Mouse (Mus musculus): ENCODE results near the gene Fastkd1. TPM values are rescaled to one million over a fixed set of nuclear protein-coding genes. Genes with fewer than 3 reads are reported as not detected.

Gene Fastkd1
- polyA plus RNA-seq (2014; fragmentation: Nextera tagmentation; extraction: Ambion mirVana), result 13.3 and 16.9 TPM in 2 replicates

GRCm38 (mm10) chr2:69712981-69713625 lies at the start of gene Fastkd1:
Gene Fastkd1, minus strand, starts transcription at chr2:69713516.
- Histone ChIP-seq H3K9me3 (ENCODE audit: control insufficient read depth, low read depth, low read length) (no peaks in the 10 kb centered on the region), H3K4me3 (ENCODE audit: low read depth, low read length) (peak within 1 kb of the TSS; percentile 87)

GRCm38 (mm10) chr2:69760980-69761379 lies 47.7 kb upstream of the Fastkd1 start:
- no peaks in the 10 kb centered on the region for H3K4me1 ChIP-seq (ENCODE audit: control insufficient read depth, insufficient read depth, low read length)
- no peak overlapping the region for H3K4me2 ChIP-seq (replicated peaks; ENCODE audit: low read depth, low read length)
- no peaks in the 10 kb centered on the region for H3K36me3 ChIP-seq (ENCODE audit: control insufficient read depth, insufficient read depth, low read length)
- no peak for ATAC-seq (ENCODE audit: insufficient number of reproducible peaks, insufficient read depth, low FRiP score, low read depth)
- H3K9me3 ChIP-seq (ENCODE audit: control insufficient read depth, low read depth, low read length), result no peaks in the 10 kb centered on the region
- H3K4me3 ChIP-seq (ENCODE audit: low read depth, low read length), result no peak overlapping the region
- no peak overlapping the region for H3K27ac ChIP-seq (ENCODE audit: low read length)
- H3K27me3 ChIP-seq (ENCODE audit: control insufficient read depth, insufficient read depth, low read length), result no peaks in the 10 kb centered on the region
- H3K9ac ChIP-seq (replicated peaks; ENCODE audit: low read depth, low read length), result no peak overlapping the region
- WGBS, result 85% methylated on average over 5 of the region's 5 CpGs

More at GRCm38 (mm10) chr2:69712981-69713625, at the start of gene Fastkd1:
- Histone ChIP-seq H3K9ac (replicated peaks; ENCODE audit: low read depth, low read length) (peak within 1 kb of the TSS; percentile 64), H3K36me3 (ENCODE audit: control insufficient read depth, insufficient read depth, low read length) (no peaks in the 10 kb centered on the region), H3K27ac (ENCODE audit: low read length) (peak within 1 kb of the TSS; percentile 66), H3K27me3 (ENCODE audit: control insufficient read depth, insufficient read depth, low read length) (no peaks in the 10 kb centered on the region), H3K4me1 (ENCODE audit: control insufficient read depth, insufficient read depth, low read length) (no peaks in the 10 kb centered on the region), H3K4me2 (replicated peaks; ENCODE audit: low read depth, low read length) (peak within 1 kb of the TSS; percentile 58)
- WGBS, result under 1% methylated on average over 39 of the region's 39 CpGs
- peak; percentile 99 for ATAC-seq (ENCODE audit: insufficient number of reproducible peaks, insufficient read depth, low FRiP score, low read depth)

DNA sequence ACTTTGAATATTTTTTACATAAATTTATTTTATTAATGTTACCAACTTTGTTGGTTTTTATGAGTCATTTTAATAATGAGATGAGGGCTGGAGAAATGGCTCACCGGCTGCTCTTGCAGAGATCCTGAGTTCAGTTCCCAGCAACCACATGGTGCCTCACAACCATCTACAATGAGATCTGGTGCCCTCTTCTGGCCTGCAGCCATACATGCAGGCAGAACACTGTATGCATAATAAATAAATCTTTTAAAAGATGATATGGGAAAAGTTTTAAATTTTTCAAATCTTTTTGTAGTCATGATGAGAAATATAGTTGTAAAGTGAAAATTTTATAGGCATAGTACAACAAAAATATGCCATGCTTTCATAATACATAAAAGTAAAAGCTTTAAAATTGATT lies 31.8 kb upstream of the Fastkd1 start:
- Histone ChIP-seq H3K36me3 (ENCODE audit: control insufficient read depth, insufficient read depth, low read length) (peaks cover 45% of the 10 kb centered on the region), H3K27ac (ENCODE audit: low read length) (no peak overlapping the region), H3K9me3 (ENCODE audit: control insufficient read depth, low read depth, low read length) (no peaks in the 10 kb centered on the region), H3K4me2 (replicated peaks; ENCODE audit: low read depth, low read length) (no peak overlapping the region), H3K4me3 (ENCODE audit: low read depth, low read length) (no peak overlapping the region), H3K4me1 (ENCODE audit: control insufficient read depth, insufficient read depth, low read length) (no peaks in the 10 kb centered on the region), H3K27me3 (ENCODE audit: control insufficient read depth, insufficient read depth, low read length) (no peaks in the 10 kb centered on the region), H3K9ac (replicated peaks; ENCODE audit: low read depth, low read length) (no peak overlapping the region)
- WGBS, result 84% methylated on average over 1 of the region's 1 CpGs
- ATAC-seq (ENCODE audit: insufficient number of reproducible peaks, insufficient read depth, low FRiP score, low read depth), result no peak

DNA sequence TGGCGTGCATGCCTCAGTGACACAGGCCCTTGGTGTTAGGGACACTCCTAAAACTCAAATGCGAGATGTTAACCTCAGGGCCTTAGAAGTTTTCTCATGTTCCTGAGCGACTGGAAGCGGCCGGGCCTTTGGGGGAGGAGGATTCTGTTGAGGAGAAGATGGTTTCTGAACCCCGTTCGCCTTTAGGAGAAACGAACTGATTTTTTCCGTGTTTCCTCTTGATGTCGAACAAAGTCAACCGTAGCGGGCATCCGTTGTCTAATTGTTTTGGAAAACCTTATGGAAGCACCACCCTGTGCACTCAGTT lies 10.2 kb upstream of the Fastkd1 start:
- H3K9me3 ChIP-seq (ENCODE audit: control insufficient read depth, low read depth, low read length), result no peaks in the 10 kb centered on the region
- peak overlapping the region; percentile 64 for H3K4me2 ChIP-seq (replicated peaks; ENCODE audit: low read depth, low read length)
- ATAC-seq (ENCODE audit: insufficient number of reproducible peaks, insufficient read depth, low FRiP score, low read depth), result no peak
- H3K4me1 ChIP-seq (ENCODE audit: control insufficient read depth, insufficient read depth, low read length), result peaks cover 7% of the 10 kb centered on the region; the same call in 1 of the 2 replicates
- no peaks in the 10 kb centered on the region; the same call in 1 of the 2 replicates for H3K36me3 ChIP-seq (ENCODE audit: control insufficient read depth, insufficient read depth, low read length)
- peak overlapping the region; percentile 87 for H3K9ac ChIP-seq (replicated peaks; ENCODE audit: low read depth, low read length)
- peak overlapping the region; percentile 79 for H3K27ac ChIP-seq (ENCODE audit: low read length)
- WGBS, result under 1% methylated on average over 12 of the region's 13 CpGs
- H3K4me3 ChIP-seq (ENCODE audit: low read depth, low read length), result peak overlapping the region; percentile 91
- H3K27me3 ChIP-seq (ENCODE audit: control insufficient read depth, insufficient read depth, low read length), result no peaks in the 10 kb centered on the region

- under 1% methylated on average over 89 of the region's 91 CpGs for whole genome bisulfite sequencing
- peak overlapping the region; percentile 64 for H3K4me2 ChIP-seq (replicated peaks; ENCODE audit: low read depth, low read length)
- peak overlapping the region; percentile 79 for H3K27ac ChIP-seq (ENCODE audit: low read length)
- peak overlapping the region; percentile 87 for H3K9ac ChIP-seq (replicated peaks; ENCODE audit: low read depth, low read length)
- peak; percentile 90 for ATAC-seq (ENCODE audit: insufficient number of reproducible peaks, insufficient read depth, low FRiP score, low read depth)
- no peaks in the 10 kb centered on the region; the same call in 1 of the 2 replicates for H3K36me3 ChIP-seq (ENCODE audit: control insufficient read depth, insufficient read depth, low read length)
- H3K9me3 ChIP-seq (ENCODE audit: control insufficient read depth, low read depth, low read length), result no peaks in the 10 kb centered on the region
- peaks cover 7% of the 10 kb centered on the region; the same call in 1 of the 2 replicates for H3K4me1 ChIP-seq (ENCODE audit: control insufficient read depth, insufficient read depth, low read length)
- no peaks in the 10 kb centered on the region for H3K27me3 ChIP-seq (ENCODE audit: control insufficient read depth, insufficient read depth, low read length)
- peak overlapping the region; percentile 91 for H3K4me3 ChIP-seq (ENCODE audit: low read depth, low read length)
Observed at GRCm38 (mm10) chr2:69722650-69723518, 9.6 kb upstream of the Fastkd1 start.

- Histone ChIP-seq H3K27me3 (ENCODE audit: control insufficient read depth, insufficient read depth, low read length) (no peaks in the 10 kb centered on the region), H3K4me3 (ENCODE audit: low read depth, low read length) (peak within 1 kb of the TSS; percentile 91), H3K4me2 (replicated peaks; ENCODE audit: low read depth, low read length) (peak within 1 kb of the TSS; percentile 64), H3K9me3 (ENCODE audit: control insufficient read depth, low read depth, low read length) (no peaks in the 10 kb centered on the region), H3K36me3 (ENCODE audit: control insufficient read depth, insufficient read depth, low read length) (no peaks in the 10 kb centered on the region; the same call in 1 of the 2 replicates), H3K4me1 (ENCODE audit: control insufficient read depth, insufficient read depth, low read length) (peaks cover 7% of the 10 kb centered on the region; the same call in 1 of the 2 replicates), H3K9ac (replicated peaks; ENCODE audit: low read depth, low read length) (peak within 1 kb of the TSS; percentile 87), H3K27ac (ENCODE audit: low read length) (peak within 1 kb of the TSS; percentile 79)
- WGBS, result 4% methylated on average over 12 of the region's 12 CpGs
- ATAC-seq (ENCODE audit: insufficient number of reproducible peaks, insufficient read depth, low FRiP score, low read depth), result no peak
Observed at GRCm38 (mm10) chr2:69722273-69722649, 8.9 kb upstream of the Fastkd1 start, which contains the start of gene Ppig. Gene Ppig, plus strand, starts transcription at chr2:69722545.

DNA sequence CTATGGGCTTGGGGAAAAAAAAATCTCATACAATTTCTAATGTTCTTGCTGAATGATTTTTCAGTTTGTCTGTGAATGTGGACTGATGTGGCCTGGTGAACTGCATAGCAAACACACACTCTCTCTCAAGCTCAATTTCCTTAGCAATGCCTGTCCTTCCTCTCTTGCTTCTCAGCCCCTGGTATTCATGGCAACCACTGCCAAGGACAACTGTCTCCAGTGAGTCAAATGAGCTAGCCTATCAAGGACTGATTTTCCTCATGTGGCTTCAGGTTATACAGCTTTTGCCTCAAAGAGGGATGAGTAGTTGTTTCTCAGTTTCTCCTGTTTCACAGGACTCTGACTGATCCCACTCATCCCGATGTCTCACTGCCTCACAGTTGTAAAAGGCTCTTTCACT lies 5.8 kb upstream of the Fastkd1 start:
- no peak overlapping the region for H3K9ac ChIP-seq (replicated peaks; ENCODE audit: low read depth, low read length)
- no peaks in the 10 kb centered on the region for H3K9me3 ChIP-seq (ENCODE audit: control insufficient read depth, low read depth, low read length)
- 80% methylated on average over 1 of the region's 1 CpGs for WGBS
- no peaks in the 10 kb centered on the region for H3K27me3 ChIP-seq (ENCODE audit: control insufficient read depth, insufficient read depth, low read length)
- ATAC-seq (ENCODE audit: insufficient number of reproducible peaks, insufficient read depth, low FRiP score, low read depth), result no peak
- H3K27ac ChIP-seq (ENCODE audit: low read length), result no peak overlapping the region
- no peaks in the 10 kb centered on the region; the same call in 1 of the 2 replicates for H3K4me1 ChIP-seq (ENCODE audit: control insufficient read depth, insufficient read depth, low read length)
- no peaks in the 10 kb centered on the region for H3K36me3 ChIP-seq (ENCODE audit: control insufficient read depth, insufficient read depth, low read length)
- H3K4me2 ChIP-seq (replicated peaks; ENCODE audit: low read depth, low read length), result no peak overlapping the region
- no peak overlapping the region for H3K4me3 ChIP-seq (ENCODE audit: low read depth, low read length)

GRCm38 (mm10) chr2:69716483-69716882 lies 3.2 kb upstream of the Fastkd1 start:
- Histone ChIP-seq H3K9me3 (ENCODE audit: control insufficient read depth, low read depth, low read length) (no peaks in the 10 kb centered on the region), H3K4me2 (replicated peaks; ENCODE audit: low read depth, low read length) (no peak overlapping the region), H3K27ac (ENCODE audit: low read length) (no peak overlapping the region), H3K9ac (replicated peaks; ENCODE audit: low read depth, low read length) (no peak overlapping the region), H3K36me3 (ENCODE audit: control insufficient read depth, insufficient read depth, low read length) (no peaks in the 10 kb centered on the region), H3K4me1 (ENCODE audit: control insufficient read depth, insufficient read depth, low read length) (no peaks in the 10 kb centered on the region), H3K4me3 (ENCODE audit: low read depth, low read length) (no peak overlapping the region), H3K27me3 (ENCODE audit: control insufficient read depth, insufficient read depth, low read length) (no peaks in the 10 kb centered on the region)
- no peak for ATAC-seq (ENCODE audit: insufficient number of reproducible peaks, insufficient read depth, low FRiP score, low read depth)
- WGBS, result 69% methylated on average over 3 of the region's 3 CpGs

All from stomach, embryonic 14.5 days (tissue).